Mouse (Mus musculus): ENCODE results near the gene Kat6b. TPM values are rescaled to one million over a fixed set of nuclear protein-coding genes. Genes with fewer than 3 reads are reported as not detected.
"Not testable (repeated sequence)": the region's sequence is repeated elsewhere in the genome, so short reads cannot be mapped to it uniquely, and the experiment has no call there.

The Kat6b gene
- total RNA-seq (2017) = 15.1 to 22.6 TPM (median 15.1 TPM) in 3 replicates

DNA sequence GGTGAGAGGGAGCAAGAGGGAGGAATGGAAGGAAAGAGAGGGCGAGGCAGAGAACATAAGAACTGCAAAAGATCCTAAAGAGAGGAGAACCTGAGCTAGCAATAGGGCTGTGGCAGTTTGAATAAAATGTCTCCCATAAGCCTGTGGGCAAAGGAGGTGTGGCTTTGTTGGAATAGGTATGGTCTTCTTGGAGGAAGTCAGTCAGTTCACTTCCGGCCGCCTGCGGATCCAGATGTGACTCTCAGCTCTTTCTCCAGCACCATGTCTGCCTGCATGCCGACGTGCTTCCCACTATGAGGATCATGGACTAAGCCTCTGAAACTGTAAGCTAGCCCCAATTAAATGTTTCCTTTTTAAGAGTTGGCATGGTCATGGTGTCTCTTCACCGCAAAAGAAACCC lies at the start of gene Kat6b:
TSS of gene Kat6b (plus strand) at position 204 of the 400 bp plus-strand sequence.
- ATAC-seq (replicated peaks; ENCODE audit: insufficient number of reproducible peaks, low FRiP score, low TSS enrichment, poor library complexity, severe bottlenecking) = no peak

DNA sequence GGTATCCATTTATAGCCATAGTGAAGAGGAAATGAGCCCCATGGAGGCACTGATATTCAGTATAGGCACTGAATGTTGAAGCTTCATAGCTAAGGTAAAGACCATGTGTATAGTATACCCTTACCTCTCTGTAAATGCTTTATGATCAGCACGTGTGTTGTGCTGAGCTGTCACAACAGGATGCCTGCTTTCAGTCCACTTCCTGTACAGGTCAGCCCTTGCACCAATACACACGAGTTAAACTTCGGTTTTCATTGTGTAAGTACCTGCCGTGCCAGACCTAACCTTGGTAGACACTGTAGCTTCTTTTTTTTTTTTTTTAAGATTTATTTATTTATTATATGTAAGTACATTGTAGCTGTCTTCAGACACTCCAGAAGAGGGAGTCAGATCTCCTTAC lies 47.8 kb upstream of the Kat6b start:
- ATAC-seq (replicated peaks; ENCODE audit: insufficient number of reproducible peaks, low FRiP score, low TSS enrichment, poor library complexity, severe bottlenecking) = no peak

DNA sequence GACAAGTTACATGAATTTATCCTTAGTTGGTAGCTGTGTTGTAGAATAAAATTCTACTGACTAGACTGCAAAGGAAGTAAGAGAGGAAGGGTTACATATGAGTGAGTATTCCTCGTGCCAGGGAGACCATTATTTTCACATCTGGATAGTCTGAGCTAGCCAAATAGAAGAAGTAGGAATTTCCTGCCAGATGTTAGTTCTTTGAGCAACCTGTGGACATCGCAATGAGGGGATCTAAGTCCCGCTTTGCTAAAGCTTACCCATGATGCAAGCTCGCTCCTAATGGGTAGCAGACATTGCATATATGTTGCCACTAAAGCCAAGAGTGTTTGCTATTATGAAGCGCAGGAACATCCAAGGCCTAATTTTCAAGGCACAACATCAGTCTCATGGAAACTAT lies 47.2 kb upstream of the Kat6b start:
- ATAC-seq (replicated peaks; ENCODE audit: insufficient number of reproducible peaks, low FRiP score, low TSS enrichment, poor library complexity, severe bottlenecking) = no peak

DNA sequence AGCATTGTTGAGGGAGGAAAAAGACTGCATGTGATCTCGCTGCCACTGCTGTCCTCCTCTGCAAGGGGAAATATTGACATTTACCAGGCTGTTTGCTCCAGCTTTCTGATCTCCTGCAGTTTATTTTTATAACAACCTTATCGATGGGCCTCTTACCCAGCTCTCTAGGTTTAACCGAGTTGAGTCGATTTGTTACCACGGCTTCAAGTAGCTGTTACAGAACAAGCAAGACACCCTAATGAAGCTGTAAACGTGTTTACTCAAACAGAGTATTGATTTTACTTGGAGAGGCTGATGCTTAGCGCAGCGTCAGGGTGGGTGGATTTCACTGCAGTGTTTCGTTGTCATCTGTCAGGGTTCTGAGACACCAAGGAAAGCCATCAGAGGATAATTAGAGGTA lies 46.5 kb upstream of the Kat6b start:
- ATAC-seq (replicated peaks; ENCODE audit: insufficient number of reproducible peaks, low FRiP score, low TSS enrichment, poor library complexity, severe bottlenecking) = no peak

DNA sequence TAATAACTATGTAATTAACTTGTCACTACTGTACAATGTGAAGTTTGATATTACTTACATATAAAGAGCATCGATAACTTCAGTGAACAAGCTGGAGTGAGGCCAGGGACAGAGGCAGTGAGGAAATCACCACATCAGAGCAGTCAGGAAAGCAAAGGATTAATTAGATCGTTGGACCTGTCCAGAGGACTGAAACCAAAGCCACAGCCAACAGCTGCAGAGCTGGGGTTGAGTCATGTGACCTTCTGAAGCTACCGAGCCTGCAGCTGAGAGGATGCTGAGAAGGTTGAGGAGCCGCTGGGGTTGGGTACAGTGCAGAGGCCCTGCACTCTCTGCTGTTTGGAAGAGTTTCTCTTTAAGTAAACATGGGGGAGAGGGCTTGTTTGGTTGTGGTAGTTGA lies 41.4 kb upstream of the Kat6b start:
- ATAC-seq (replicated peaks; ENCODE audit: insufficient number of reproducible peaks, low FRiP score, low TSS enrichment, poor library complexity, severe bottlenecking) = no peak

DNA sequence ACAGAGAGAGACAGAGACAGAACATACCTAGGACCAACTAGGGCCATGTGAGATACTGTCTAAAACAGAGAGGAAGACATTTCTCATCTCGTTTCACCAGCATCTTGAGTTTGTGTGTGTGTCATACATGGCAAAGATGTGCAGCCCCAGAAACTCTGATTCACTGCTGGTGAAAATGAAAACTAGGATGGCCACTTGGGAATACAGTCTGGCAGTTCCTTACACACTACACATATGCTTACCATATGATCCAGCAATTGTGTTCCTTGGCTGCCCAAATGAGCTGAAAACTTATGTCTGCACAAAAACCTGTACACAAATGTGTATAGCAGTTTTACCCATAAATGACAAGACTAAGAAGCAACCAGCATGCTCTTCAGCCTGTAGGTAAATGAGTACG lies 40.7 kb upstream of the Kat6b start:
- no peak for ATAC-seq (replicated peaks; ENCODE audit: insufficient number of reproducible peaks, low FRiP score, low TSS enrichment, poor library complexity, severe bottlenecking)

DNA sequence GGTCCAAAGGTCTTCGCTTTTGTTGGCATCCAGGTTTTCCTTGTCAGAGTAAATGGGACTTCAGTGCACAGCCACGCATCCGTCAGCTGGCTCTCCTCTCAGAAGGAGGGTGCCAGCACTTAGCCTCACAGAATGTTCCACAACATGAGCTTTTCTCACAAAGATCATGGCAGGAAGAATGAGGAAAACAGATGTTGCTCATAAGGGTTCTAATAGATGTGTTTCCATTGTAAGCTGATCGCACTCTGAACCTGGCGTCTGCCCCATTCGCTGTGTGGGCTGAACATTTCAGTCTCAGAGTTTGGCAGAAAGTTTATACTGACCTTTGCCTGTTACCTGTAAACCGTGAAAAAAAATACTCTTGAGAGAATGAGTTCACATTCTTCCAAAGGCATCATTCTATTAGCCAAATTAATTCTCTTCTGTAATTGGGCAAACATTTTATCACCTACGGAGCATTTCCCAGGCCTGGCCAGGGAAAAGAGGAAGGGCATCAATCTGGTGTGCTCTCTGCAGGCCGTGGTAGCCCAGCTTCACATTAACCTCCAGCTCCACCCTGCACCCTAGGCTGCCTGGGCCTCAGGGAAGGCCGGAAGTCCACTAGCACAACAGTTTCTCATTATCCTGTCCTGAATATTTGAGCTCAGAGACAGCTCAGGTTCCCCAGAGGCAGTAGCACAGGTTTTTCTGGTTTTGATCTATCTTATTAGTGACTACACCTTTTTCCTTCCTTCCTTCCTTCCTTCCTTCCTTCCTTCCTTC lies 39.3 kb upstream of the Kat6b start:
- no peak for ATAC-seq (replicated peaks; ENCODE audit: insufficient number of reproducible peaks, low FRiP score, low TSS enrichment, poor library complexity, severe bottlenecking)

DNA sequence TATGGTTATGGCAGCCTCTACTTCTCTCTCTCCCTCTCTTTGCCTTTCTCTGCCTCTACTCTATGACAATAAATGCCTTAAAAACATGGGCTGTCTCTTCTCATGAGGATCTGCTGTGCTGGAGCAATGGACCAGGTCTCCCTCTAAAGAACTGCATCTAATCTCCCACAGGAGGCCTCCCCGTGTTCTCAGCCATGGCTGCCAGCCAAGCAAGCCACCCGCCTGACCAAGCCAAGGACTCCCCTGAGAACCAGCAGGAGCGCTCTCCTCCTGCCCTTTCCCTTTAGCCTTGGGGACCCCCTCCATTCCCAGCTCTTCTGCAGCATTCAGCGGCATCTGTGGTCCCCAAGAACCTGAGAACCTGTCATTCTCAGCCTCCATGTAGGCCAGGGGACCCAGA lies 28.7 kb upstream of the Kat6b start:
- ATAC-seq (replicated peaks; ENCODE audit: insufficient number of reproducible peaks, low FRiP score, low TSS enrichment, poor library complexity, severe bottlenecking) = no peak

DNA sequence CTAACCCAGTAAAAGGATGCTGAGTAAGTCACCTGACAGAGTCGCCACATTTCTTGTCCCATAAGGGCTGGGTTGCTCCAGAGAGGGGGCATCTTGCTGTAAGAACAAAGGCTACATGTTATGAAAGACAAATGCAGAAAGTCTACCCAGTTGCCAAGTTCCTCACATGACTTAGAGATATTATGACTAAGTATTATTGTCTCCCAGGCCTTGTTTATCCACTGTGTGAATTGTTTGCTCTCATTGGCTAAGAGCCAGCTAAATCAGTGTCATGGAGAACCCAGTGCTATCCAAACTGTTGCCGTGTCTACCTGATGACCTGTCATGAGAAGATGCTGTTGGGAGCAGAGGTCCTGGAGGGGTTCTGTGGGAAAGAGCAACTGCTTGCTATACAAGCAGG lies 27.3 kb upstream of the Kat6b start:
- no peak for ATAC-seq (replicated peaks; ENCODE audit: insufficient number of reproducible peaks, low FRiP score, low TSS enrichment, poor library complexity, severe bottlenecking)

DNA sequence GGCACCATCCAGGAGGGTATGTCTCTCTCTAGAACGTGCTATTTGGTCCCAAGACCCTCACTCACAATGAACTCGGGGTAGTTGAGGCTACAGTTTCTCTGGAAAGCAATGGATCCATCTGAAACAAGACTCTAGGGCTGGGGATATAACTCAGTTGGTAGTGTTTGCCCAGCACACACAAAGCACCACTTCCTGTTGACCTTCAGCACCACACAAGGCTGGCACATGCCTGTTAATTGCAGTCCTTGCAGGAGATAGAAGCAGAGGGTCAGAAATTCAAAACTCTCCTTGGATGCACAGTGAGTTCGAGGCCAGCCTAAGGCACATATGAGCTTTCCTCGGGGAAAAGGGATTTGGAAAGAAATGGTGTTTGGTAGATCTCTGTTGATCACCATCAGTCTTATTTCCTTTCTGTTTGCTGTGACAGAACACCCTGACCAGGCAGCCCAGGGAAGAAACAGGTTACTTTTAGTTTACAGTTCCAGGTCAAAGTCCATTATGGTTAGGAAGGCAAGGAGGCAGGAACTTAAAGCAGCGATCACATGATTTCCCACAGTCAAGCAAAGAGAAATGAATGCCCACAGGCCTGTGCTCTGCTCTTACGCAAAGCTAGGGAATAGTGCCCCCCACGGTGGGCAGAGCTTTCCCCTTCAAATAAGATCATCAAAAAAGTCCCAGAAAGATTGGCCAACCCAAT lies 25.4 kb upstream of the Kat6b start:
- no peak for ATAC-seq (replicated peaks; ENCODE audit: insufficient number of reproducible peaks, low FRiP score, low TSS enrichment, poor library complexity, severe bottlenecking)

DNA sequence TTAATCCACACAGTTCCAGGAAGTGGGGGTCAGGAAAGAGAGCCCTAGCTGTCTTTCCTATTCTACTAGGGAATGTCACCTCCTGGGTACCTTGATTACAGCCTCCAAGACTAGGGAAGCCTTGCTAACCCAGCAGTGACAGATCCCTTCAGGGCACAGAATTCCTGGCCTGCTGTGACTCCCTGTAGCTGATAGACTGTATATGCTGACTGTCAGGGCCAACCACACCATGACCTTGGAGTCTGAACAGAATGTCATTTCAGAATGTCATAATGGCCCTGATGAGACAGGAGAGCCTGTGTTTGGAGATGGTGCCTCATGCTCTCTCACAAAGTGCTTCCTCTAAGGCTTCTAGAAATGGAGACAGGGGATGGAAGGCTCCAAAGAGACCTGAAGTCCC lies 24.7 kb upstream of the Kat6b start:
- no peak for ATAC-seq (replicated peaks; ENCODE audit: insufficient number of reproducible peaks, low FRiP score, low TSS enrichment, poor library complexity, severe bottlenecking)

DNA sequence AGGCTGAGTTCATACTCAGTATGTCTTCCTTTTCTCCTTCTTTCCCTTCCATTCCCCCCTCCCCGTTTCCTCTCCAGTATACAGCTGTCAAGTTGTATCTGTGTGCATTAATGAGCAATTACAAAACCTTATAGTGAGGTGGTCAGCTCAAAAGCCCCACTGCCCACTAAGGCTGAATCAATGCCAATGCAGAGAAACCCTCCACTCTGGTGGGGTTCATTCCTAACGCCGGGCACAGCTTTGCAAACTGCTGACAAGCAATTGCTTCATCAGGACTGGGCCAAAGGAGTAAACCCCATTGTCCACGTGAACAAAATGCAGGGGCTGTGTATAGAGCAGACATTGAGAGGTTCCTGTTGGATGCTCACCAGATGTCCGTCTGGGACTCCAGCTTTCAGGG lies 23.4 kb upstream of the Kat6b start:
- ATAC-seq (replicated peaks; ENCODE audit: insufficient number of reproducible peaks, low FRiP score, low TSS enrichment, poor library complexity, severe bottlenecking) = no peak

DNA sequence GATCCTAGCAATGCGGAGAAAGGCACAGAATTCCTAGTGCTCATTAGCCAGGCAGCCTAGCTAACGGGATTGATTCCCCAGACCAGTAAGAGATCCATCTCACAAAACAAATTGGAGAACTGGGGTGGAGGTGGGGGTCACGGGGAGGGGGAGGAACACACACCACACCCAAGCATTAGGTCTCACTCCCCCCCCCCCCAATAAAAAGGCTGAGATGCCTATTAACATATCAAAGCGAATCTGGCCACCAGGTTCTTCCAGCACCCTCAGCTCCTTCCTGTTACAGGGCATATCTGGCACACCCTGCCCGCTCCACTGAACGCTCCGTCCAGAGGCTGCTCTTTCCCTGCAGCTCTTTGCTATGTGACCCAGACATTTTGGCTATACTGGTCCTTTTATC lies 22.5 kb upstream of the Kat6b start:
- ATAC-seq (replicated peaks; ENCODE audit: insufficient number of reproducible peaks, low FRiP score, low TSS enrichment, poor library complexity, severe bottlenecking) = no peak

DNA sequence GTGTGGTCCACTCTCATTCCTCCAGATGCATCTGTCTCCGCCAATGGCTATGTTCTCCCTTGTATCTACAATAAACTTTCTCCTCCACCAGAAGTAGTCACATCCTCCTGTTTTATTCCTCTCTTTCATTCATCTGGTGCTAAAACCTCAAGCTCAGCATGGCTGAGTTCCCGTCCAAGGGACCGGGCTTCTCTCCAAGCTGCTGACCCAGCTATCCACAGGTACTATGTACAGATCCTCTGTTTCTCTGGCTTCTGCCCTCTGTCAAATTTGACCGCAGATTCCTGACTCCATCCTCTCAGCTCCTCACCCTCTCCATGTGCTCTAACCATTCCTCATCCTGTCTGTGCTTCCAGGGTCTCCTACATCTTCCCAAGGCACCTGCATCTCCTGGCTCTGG lies 22.1 kb upstream of the Kat6b start:
- no peak for ATAC-seq (replicated peaks; ENCODE audit: insufficient number of reproducible peaks, low FRiP score, low TSS enrichment, poor library complexity, severe bottlenecking)

DNA sequence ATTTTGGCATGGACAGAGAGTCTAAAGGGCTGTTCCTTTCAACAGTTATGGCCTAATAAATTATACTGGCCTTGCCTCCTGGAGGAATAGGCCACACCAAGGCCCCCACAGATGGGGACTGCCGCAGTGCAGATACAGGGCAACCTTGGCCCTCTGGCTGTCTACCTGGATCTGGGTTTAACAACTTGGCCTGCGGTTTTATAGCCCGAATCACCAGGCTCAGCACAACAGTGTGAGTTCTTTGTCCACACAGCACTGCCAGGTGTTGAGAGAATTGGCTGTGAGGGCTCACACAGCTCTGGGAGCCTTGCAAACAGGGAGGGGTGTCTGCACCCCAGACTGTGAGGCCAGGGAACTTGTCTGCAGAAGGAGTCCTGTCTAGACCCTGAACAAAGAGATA lies 18.8 kb upstream of the Kat6b start:
- no peak for ATAC-seq (replicated peaks; ENCODE audit: insufficient number of reproducible peaks, low FRiP score, low TSS enrichment, poor library complexity, severe bottlenecking)

DNA sequence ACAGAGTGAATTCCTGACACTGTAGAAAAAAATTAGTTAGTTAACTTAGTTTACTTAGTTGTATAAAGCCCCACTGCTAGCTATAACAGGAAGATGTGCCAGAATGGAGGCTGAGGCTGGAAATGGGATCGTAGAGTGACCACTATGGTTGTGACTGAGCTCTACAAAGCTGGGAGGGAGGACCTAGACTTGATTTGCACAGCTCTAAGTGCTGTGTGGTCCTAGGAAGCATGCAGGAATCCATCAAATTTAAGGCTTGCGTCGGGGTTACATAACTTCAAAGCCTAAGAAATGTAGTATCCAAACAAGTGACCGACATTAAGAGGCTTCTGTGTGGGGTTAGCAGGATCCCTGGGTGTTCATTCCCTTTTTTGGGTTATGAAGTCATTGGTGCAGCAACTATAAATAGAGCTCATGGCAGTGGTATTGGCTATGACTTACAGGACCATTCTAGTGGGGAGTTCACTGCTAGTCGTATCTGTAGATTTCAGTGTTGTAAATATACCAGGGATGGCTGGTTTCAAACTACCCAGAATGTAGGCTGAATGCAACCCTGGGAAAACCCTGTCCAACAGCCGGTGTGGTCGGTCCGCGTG lies 18.0 kb upstream of the Kat6b start:
- no peak for ATAC-seq (replicated peaks; ENCODE audit: insufficient number of reproducible peaks, low FRiP score, low TSS enrichment, poor library complexity, severe bottlenecking)

DNA sequence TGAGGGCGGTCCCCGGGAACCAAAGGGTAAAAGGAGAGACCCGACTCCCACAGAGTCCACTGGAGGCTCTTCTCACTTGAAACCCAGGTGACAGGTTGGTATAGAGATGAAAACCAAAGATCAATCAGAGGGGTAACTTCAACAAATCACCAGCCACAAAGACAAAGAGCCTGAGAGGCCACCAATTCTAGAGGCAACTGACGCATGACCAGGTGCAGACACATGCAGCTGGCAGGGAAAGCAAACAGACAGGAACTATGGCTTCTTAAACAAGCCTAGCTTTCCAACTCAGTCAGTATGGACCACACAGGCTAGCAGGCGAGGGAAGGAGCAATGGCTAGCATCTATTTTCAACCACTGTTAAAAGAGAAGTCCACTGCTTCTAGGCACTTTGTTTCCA lies 10.8 kb upstream of the Kat6b start:
- no peak for ATAC-seq (replicated peaks; ENCODE audit: insufficient number of reproducible peaks, low FRiP score, low TSS enrichment, poor library complexity, severe bottlenecking)

DNA sequence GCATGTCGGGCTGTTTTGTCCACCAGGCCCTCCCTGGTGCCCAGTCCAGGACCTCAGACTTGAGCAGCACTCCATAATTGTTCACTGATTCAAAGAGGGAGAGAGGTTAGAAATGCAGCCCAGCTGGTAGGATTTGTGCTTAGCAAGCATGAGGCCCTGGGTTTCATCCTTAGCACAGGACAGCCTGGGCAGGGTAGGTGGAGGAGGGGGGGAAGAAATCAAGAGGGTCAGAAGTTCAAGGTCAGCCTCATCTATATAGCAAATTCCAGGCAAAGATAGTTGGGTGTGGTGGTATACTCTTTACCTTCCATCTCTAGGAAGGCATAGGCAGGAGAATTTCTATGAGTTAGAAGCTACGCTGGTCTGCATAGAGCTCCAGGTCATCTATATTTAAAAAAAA lies 9.3 kb upstream of the Kat6b start:
- no peak for ATAC-seq (replicated peaks; ENCODE audit: insufficient number of reproducible peaks, low FRiP score, low TSS enrichment, poor library complexity, severe bottlenecking)

DNA sequence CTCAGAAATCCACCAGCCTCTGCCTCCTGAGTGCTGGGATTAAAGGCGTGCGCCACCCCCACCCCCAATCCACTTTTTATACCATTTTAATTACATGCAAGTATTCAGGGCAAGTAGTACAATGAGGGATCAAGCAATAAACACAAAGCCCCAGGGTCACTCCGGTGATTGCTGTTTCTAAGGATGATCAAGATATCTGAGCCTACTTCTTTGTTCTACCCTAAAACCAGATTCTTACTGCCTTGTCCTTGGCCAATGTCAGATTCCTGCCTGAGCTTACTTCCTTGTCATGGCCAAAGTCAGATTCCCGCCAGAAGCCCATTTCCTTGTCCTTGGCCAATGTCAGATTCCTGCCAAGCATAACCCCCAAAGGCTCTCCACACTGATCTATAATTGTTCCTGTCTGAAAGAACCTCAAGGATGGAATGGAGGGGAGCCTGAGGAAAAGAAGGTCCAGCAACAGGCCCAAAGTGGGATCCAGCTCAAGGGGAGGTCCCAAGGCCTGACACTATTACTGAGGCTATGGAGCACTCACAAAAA lies 6.6 kb upstream of the Kat6b start:
- not testable (repeated sequence) for ATAC-seq (replicated peaks; ENCODE audit: insufficient number of reproducible peaks, low FRiP score, low TSS enrichment, poor library complexity, severe bottlenecking)

DNA sequence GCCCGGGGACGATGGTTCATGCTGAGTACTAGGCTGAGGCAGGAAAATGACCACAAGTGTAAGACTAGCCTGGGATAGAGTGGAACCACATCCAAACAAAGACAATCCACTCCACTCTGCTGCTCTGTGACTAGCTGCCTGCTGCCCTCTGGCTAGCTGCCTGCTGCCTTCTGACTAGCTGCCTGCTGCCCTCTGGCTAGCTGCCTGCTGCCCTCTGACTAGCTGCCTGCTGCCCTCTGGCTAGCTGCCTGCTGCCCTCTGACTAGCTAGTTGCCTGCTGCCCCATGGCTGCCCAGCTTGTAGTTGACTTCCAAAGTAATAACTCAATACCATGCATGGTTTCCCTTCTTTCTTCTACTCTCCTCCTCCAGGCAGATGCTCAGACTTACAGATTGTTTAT lies 4.1 kb upstream of the Kat6b start:
- ATAC-seq (replicated peaks; ENCODE audit: insufficient number of reproducible peaks, low FRiP score, low TSS enrichment, poor library complexity, severe bottlenecking) = no peak
